Mouse (Mus musculus): Measurements from ENCODE around the gene Rbp7.

Rbp7 gene

GRCm38 (mm10) chr4:149405713-149406443, 48.9 kb downstream of the Rbp7 start:
- DNase-seq (ENCODE audit: low spot score in 2 of 2) = no peak

GRCm38 (mm10) chr4:149404640-149405465, 49.9 kb downstream of the Rbp7 start:
- no peak for DNase-seq (ENCODE audit: low spot score in 2 of 2)

GRCm38 (mm10) chr4:149403037-149403436, 51.7 kb downstream of the Rbp7 start:
- DNase-seq (ENCODE audit: low spot score in 2 of 2) = no peak

GRCm38 (mm10) chr4:149401591-149401982, 53.2 kb downstream of the Rbp7 start:
- no peak for DNase-seq (ENCODE audit: low spot score in 2 of 2)

- peak; percentile 33 to 35 for DNase-seq (ENCODE audit: low spot score in 2 of 2)
Measured at GRCm38 (mm10) chr4:149400878-149401590, 53.7 kb downstream of the Rbp7 start.

All from thymus, postnatal 10 days (tissue).